Mouse (Mus musculus): ENCODE data around the gene C330007P06Rik. TPM values are rescaled to one million over a fixed set of nuclear protein-coding genes. Genes with fewer than 3 reads are reported as not detected.
"Not testable (repeated sequence)": the region's sequence is repeated elsewhere in the genome, so short reads cannot be mapped to it uniquely, and the experiment has no call there.

The C330007P06Rik gene
- polyA plus RNA-seq, 1 experiment from 2014 or later: 33.8 TPM

DNA sequence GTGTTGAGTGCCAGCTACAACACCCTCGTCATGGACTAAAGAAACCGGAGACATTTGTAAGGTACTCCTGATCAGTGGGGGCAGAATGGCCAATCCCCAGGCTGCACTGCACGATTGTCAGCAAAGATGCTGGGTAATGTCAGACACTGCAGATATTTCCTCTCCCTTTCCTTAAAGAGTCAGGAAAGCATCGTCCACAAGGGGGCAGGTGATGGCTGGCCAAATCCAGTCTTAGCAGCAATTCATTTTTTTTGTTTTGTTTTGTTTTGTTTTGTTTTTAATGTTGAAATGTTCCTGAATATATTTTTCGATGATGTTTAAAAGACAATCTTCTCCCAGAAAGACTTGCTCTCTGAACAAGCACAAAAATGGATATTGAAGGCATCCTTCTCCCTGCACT is 62.5 kb downstream of the C330007P06Rik start:
- H3K9ac ChIP-seq: no peak overlapping the region
- H3K27ac ChIP-seq: no peak overlapping the region
- no peaks in the 10 kb centered on the region for H3K9me3 ChIP-seq
- no peaks in the 10 kb centered on the region for H3K27me3 ChIP-seq
- H3K4me2 ChIP-seq (replicated peaks): no peak overlapping the region
- no peak overlapping the region for H3K4me3 ChIP-seq
- H3K36me3 ChIP-seq: no peaks in the 10 kb centered on the region
- ATAC-seq (ENCODE audit: low FRiP score, low read depth): no peak
- H3K4me1 ChIP-seq: 0 out of 2 replicates have a peak, but pooled peaks cover 3% of the 10 kb centered on the region
- WGBS: 48% methylated on average over 5 of the region's 5 CpGs

DNA sequence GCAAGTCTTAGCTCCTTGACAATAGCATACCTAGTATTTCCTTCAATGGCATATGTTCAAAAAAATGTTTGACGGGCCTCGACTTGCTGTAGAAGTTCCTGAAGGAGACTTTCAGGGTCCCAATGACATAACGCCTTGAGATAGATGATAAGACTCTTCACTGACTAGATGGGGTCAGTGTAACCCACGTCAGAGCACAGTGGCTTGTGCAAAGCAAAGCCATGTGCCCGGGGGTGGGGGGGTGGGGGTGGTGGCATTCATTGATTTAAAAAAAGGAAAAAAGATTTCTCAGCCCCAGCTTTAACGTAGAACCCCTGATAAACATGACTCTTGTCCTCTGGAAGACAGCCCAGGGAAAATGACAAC is 65.6 kb downstream of the C330007P06Rik start:
- no peak overlapping the region for H3K9ac ChIP-seq
- no peak for ATAC-seq (ENCODE audit: low FRiP score, low read depth)
- no peaks in the 10 kb centered on the region for H3K4me1 ChIP-seq
- peak overlapping the region; percentile 58 for H3K4me2 ChIP-seq (replicated peaks)
- 65% methylated on average over 6 of the region's 6 CpGs for WGBS
- H3K36me3 ChIP-seq: no peaks in the 10 kb centered on the region
- no peaks in the 10 kb centered on the region for H3K27me3 ChIP-seq
- peak overlapping the region; percentile 43 for H3K4me3 ChIP-seq
- H3K27ac ChIP-seq: peak overlapping the region; percentile 48; the same call in 1 of the 2 replicates
- no peaks in the 10 kb centered on the region for H3K9me3 ChIP-seq

- Histone ChIP-seq H3K9ac (0 out of 2 replicates have a peak overlapping the region, but pooled peaks have one; percentile 35), H3K9me3 (no peaks in the 10 kb centered on the region), H3K27me3 (no peaks in the 10 kb centered on the region), H3K36me3 (no peaks in the 10 kb centered on the region), H3K4me3 (peak overlapping the region; percentile 43), H3K4me1 (no peaks in the 10 kb centered on the region), H3K27ac (peak overlapping the region; percentile 48; the same call in 1 of the 2 replicates), H3K4me2 (replicated peaks) (peak overlapping the region; percentile 58)
- WGBS: 19% methylated on average over 45 of the region's 45 CpGs
- peak; percentile 89 for ATAC-seq (ENCODE audit: low FRiP score, low read depth)
These were observed 66.3 kb downstream of the C330007P06Rik start for GRCm38 (mm10) chrX:36807360-36808317.

- Histone ChIP-seq H3K27ac (no peak overlapping the region), H3K4me1 (no peaks in the 10 kb centered on the region), H3K9ac (no peak overlapping the region), H3K4me2 (replicated peaks) (no peak overlapping the region), H3K36me3 (no peaks in the 10 kb centered on the region), H3K27me3 (no peaks in the 10 kb centered on the region), H3K4me3 (no peak overlapping the region), H3K9me3 (no peaks in the 10 kb centered on the region)
- ATAC-seq (ENCODE audit: low FRiP score, low read depth): no peak
- WGBS: 61% methylated on average over 5 of the region's 5 CpGs
These were observed 68.3 kb downstream of the C330007P06Rik start for GRCm38 (mm10) chrX:36805466-36806235.

GRCm38 (mm10) chrX:36804196-36804595 is 69.7 kb downstream of the C330007P06Rik start:
- Histone ChIP-seq H3K4me1 (no peaks in the 10 kb centered on the region), H3K36me3 (no peaks in the 10 kb centered on the region), H3K9ac (no peak overlapping the region), H3K4me3 (no peak overlapping the region), H3K4me2 (replicated peaks) (no peak overlapping the region), H3K27me3 (no peaks in the 10 kb centered on the region), H3K9me3 (no peaks in the 10 kb centered on the region), H3K27ac (no peak overlapping the region)
- ATAC-seq (ENCODE audit: low FRiP score, low read depth): no peak
- WGBS: 41% methylated on average over 5 of the region's 5 CpGs

- Histone ChIP-seq H3K36me3 (peaks cover 2% of the 10 kb centered on the region), H3K27me3 (no peaks in the 10 kb centered on the region), H3K4me1 (no peaks in the 10 kb centered on the region), H3K4me2 (replicated peaks) (no peak overlapping the region), H3K9me3 (no peaks in the 10 kb centered on the region), H3K4me3 (no peak overlapping the region), H3K27ac (no peak overlapping the region), H3K9ac (no peak overlapping the region)
- ATAC-seq (ENCODE audit: low FRiP score, low read depth): no peak
- 56% methylated on average over 5 of the region's 5 CpGs for WGBS
These were observed 70.7 kb downstream of the C330007P06Rik start for GRCm38 (mm10) chrX:36803189-36803588.

- H3K4me2 ChIP-seq (replicated peaks): no peak overlapping the region
These were observed 74.6 kb downstream of the C330007P06Rik start for GRCm38 (mm10) chrX:36799131-36799879.

GRCm38 (mm10) chrX:36796734-36797133 is 77.2 kb downstream of the C330007P06Rik start:
- H3K27ac ChIP-seq; H3K9me3 ChIP-seq; H3K36me3 ChIP-seq; ATAC-seq (ENCODE audit: low FRiP score, low read depth); H3K4me1 ChIP-seq; H3K27me3 ChIP-seq: not testable (repeated sequence)
- 76% methylated on average over 8 of the region's 8 CpGs for WGBS
- Histone ChIP-seq H3K4me2 (replicated peaks) (peak overlapping the region; percentile 63), H3K9ac (peak overlapping the region; percentile 76), H3K4me3 (peak overlapping the region; percentile 59)

More at GRCm38 (mm10) chrX:36799131-36799879, 74.6 kb downstream of the C330007P06Rik start:
- WGBS: 51% methylated on average over 6 of the region's 6 CpGs
- Histone ChIP-seq H3K27ac (no peak overlapping the region), H3K27me3 (no peaks in the 10 kb centered on the region), H3K9me3 (no peaks in the 10 kb centered on the region), H3K9ac (no peak overlapping the region), H3K4me3 (no peak overlapping the region), H3K4me1 (no peaks in the 10 kb centered on the region), H3K36me3 (peaks cover 8% of the 10 kb centered on the region)
- no peak for ATAC-seq (ENCODE audit: low FRiP score, low read depth)

GRCm38 (mm10) chrX:36796163-36796581 is 77.7 kb downstream of the C330007P06Rik start:
- WGBS: 9% methylated on average over 39 of the region's 41 CpGs
- Histone ChIP-seq H3K27ac (peak overlapping the region; percentile 73), H3K4me2 (replicated peaks) (peak overlapping the region; percentile 63), H3K9me3 (no peaks in the 10 kb centered on the region), H3K4me1 (no peaks in the 10 kb centered on the region), H3K27me3 (no peaks in the 10 kb centered on the region), H3K36me3 (peaks cover 8% of the 10 kb centered on the region), H3K9ac (peak overlapping the region; percentile 76), H3K4me3 (peak overlapping the region; percentile 59)
- peak; percentile 85 for ATAC-seq (ENCODE audit: low FRiP score, low read depth)

- peak within 1 kb of the TSS; percentile 59 for H3K4me3 ChIP-seq
- ATAC-seq (ENCODE audit: low FRiP score, low read depth): peak; percentile 95
- no peaks in the 10 kb centered on the region for H3K27me3 ChIP-seq
- 22% methylated on average over 40 of the region's 41 CpGs for WGBS
- H3K9ac ChIP-seq: peak within 1 kb of the TSS; percentile 76
- H3K4me1 ChIP-seq: no peaks in the 10 kb centered on the region
- peak within 1 kb of the TSS; percentile 63 for H3K4me2 ChIP-seq (replicated peaks)
- no peaks in the 10 kb centered on the region for H3K9me3 ChIP-seq
- H3K27ac ChIP-seq: peak within 1 kb of the TSS; percentile 73
- H3K36me3 ChIP-seq: peaks cover 8% of the 10 kb centered on the region
These were observed 78.3 kb downstream of the C330007P06Rik start, which contains the start of gene Slc25a5 for GRCm38 (mm10) chrX:36795424-36796162. TSS of gene Slc25a5 (plus strand) at chrX:36795651.

GRCm38 (mm10) chrX:36794571-36794970 is 79.3 kb downstream of the C330007P06Rik start:
- Histone ChIP-seq H3K27me3 (no peaks in the 10 kb centered on the region), H3K4me3 (no peak overlapping the region), H3K36me3 (peaks cover 8% of the 10 kb centered on the region), H3K4me1 (no peaks in the 10 kb centered on the region), H3K27ac (no peak overlapping the region), H3K9ac (no peak overlapping the region), H3K9me3 (no peaks in the 10 kb centered on the region), H3K4me2 (replicated peaks) (no peak overlapping the region)
- ATAC-seq (ENCODE audit: low FRiP score, low read depth): no peak
- WGBS: 68% methylated on average over 5 of the region's 5 CpGs

All from limb, embryonic 13.5 days (tissue).